In genomic region chr11:119738990-119739846, GRCm38 (mm10) we compare ENCODE assay signal across 9 mouse cellular contexts.
DNase-seq lines count a peak whose midpoint lies in the region; ATAC-seq lines count a peak whose summit lies in the region.
"Had no signal": no experiment of that assay in that cellular context is flagged by ENCODE, and none has a peak within 500 bp of the region (broad histone marks: within the 10 kb centered on the region; RNA-seq: fewer than 3 reads in every experiment).

No protein-coding gene starts in this region.

- no peak overlapping the region for H3K27ac ChIP-seq in embryonic facial prominence, embryonic 14.5 days (replicated peaks; ENCODE audit: low read depth, low read length)
- H3K27ac ChIP-seq in midbrain, embryonic 14.5 days (replicated peaks; ENCODE audit: low read depth, low read length) = 0 out of 2 replicates have a peak overlapping the region, but pooled peaks have one; percentile 27
- H3K27ac ChIP-seq in liver, embryonic 12.5 days = no peak overlapping the region

- WGBS in embryonic facial prominence, embryonic 14.5 days = 68% methylated on average over 7 of the region's 7 CpGs
- 43% methylated on average over 7 of the region's 7 CpGs for WGBS in midbrain, embryonic 14.5 days
- WGBS in liver, embryonic 12.5 days (ENCODE audit: insufficient replicate concordance) = 71% methylated on average over 7 of the region's 7 CpGs

- no peaks in the 10 kb centered on the region for H3K4me1 ChIP-seq in embryonic facial prominence, embryonic 14.5 days (ENCODE audit: control insufficient read depth, insufficient read depth, low read length)
- peaks cover 17% of the 10 kb centered on the region for H3K4me1 ChIP-seq in midbrain, embryonic 14.5 days (ENCODE audit: control insufficient read depth, insufficient read depth, low read length)
- peaks cover 16% of the 10 kb centered on the region; the same call in 1 of the 2 replicates for H3K4me1 ChIP-seq in liver, embryonic 12.5 days

- no peaks in the 10 kb centered on the region for H3K36me3 ChIP-seq in embryonic facial prominence, embryonic 14.5 days (ENCODE audit: control insufficient read depth, insufficient read depth, low read length)
- no peaks in the 10 kb centered on the region for H3K36me3 ChIP-seq in midbrain, embryonic 14.5 days (ENCODE audit: control insufficient read depth, insufficient read depth, low read length)
- H3K36me3 ChIP-seq in liver, embryonic 12.5 days = peaks cover 13% of the 10 kb centered on the region

- ATAC-seq in embryonic facial prominence, embryonic 14.5 days (ENCODE audit: low read depth) = peak; percentile 62; the same call in 1 of the 2 replicates
- no peak for ATAC-seq in midbrain, embryonic 14.5 days (ENCODE audit: low FRiP score, low TSS enrichment)
- ATAC-seq in liver, embryonic 12.5 days = no peak

- peak; percentile 73 for DNase-seq in ZHBTc4 (ENCODE audit: low read depth, low spot score)
- peak; percentile 29 for DNase-seq in embryonic facial prominence, embryonic 14.5 days (ENCODE audit: low spot score)
- peak; percentile 67 to 84 for DNase-seq in layer of hippocampus, adult 18-20 months (ENCODE audit: low spot score in 2 of 2)
- no peak for DNase-seq in midbrain, embryonic 14.5 days
- DNase-seq in ovary, postnatal 10 days (ENCODE audit: low spot score) = no peak
- no peak for DNase-seq in gastrocnemius, postnatal 14 days
- no peak for DNase-seq in adrenal gland, postnatal 14 days
- DNase-seq: heart, postnatal 14 days had no signal

- H3K27me3 ChIP-seq in embryonic facial prominence, embryonic 14.5 days (replicated peaks; ENCODE audit: control insufficient read depth, insufficient read depth, low read length) = no peaks in the 10 kb centered on the region
- no peaks in the 10 kb centered on the region for H3K27me3 ChIP-seq in midbrain, embryonic 14.5 days (ENCODE audit: control insufficient read depth, insufficient read depth, low read length)
- no peaks in the 10 kb centered on the region for H3K27me3 ChIP-seq in liver, embryonic 12.5 days (replicated peaks)

- H3K9ac ChIP-seq in embryonic facial prominence, embryonic 14.5 days (ENCODE audit: low read depth, low read length) = no peak overlapping the region
- H3K9ac ChIP-seq in midbrain, embryonic 14.5 days (replicated peaks; ENCODE audit: low read length) = no peak overlapping the region
- no peak overlapping the region for H3K9ac ChIP-seq in liver, embryonic 12.5 days

- intact Hi-C loops in gastrocnemius, postnatal 14 days (cut with DNase I; ENCODE audit: low total_unique reads) = no loop called here

- no peak overlapping the region for H3K4me3 ChIP-seq in embryonic facial prominence, embryonic 14.5 days (ENCODE audit: low read depth, low read length)
- H3K4me3 ChIP-seq in midbrain, embryonic 14.5 days (replicated peaks; ENCODE audit: low read depth, low read length) = no peak overlapping the region
- H3K4me3 ChIP-seq in liver, embryonic 12.5 days = no peak overlapping the region

- no peak overlapping the region for H3K4me2 ChIP-seq in embryonic facial prominence, embryonic 14.5 days (ENCODE audit: low read depth, low read length)
- H3K4me2 ChIP-seq in midbrain, embryonic 14.5 days (ENCODE audit: low read length) = no peak overlapping the region
- H3K4me2 ChIP-seq in liver, embryonic 12.5 days = no peak overlapping the region

- no peaks in the 10 kb centered on the region for H3K9me3 ChIP-seq in embryonic facial prominence, embryonic 14.5 days (ENCODE audit: control insufficient read depth, low read length)
- no peaks in the 10 kb centered on the region for H3K9me3 ChIP-seq in midbrain, embryonic 14.5 days (ENCODE audit: control insufficient read depth, low read length)
- H3K9me3 ChIP-seq in liver, embryonic 12.5 days (replicated peaks) = no peaks in the 10 kb centered on the region

Comparison
In these comparisons a context has a peak if more than half of its experiments do, and no peak if none do; other contexts are left out.
1. DNase-seq: peak in ZHBTc4 (single experiment), embryonic facial prominence, embryonic 14.5 days (single experiment) and layer of hippocampus, adult 18-20 months (2 of 2); none in midbrain, embryonic 14.5 days (single experiment), ovary, postnatal 10 days (single experiment), gastrocnemius, postnatal 14 days (single experiment) and adrenal gland, postnatal 14 days (single experiment).